Mouse (Mus musculus): Measurements from ENCODE around the gene Rbm34. TPM values are rescaled to one million over a fixed set of nuclear protein-coding genes. Genes with fewer than 3 reads are reported as not detected.
"Not testable (repeated sequence)": the region's sequence is repeated elsewhere in the genome, so short reads cannot be mapped to it uniquely, and the experiment has no call there.

Rbm34 gene
- total RNA-seq, 2 experiments from 2014 or later, result 17.4 to 19.5 TPM

DNA sequence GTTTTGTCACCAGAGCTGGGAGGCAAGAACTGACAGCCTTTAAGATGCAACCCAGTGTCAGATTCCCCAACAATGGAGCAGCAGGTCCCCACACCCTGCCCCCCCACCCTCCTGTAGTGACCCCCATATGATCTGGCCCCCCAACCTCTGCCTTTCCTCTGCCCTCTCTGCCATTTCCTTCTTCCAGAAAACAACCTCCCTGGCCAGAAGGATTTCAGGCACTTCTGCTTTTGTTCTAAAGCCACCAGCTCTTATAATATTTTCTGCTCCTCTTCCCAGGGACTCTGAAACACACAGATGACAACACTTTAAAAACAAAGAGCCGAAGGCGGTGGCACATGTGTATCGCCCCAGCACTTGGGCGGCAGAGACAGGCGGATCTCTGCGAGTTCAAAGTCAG lies 50.5 kb downstream of the Rbm34 start:
- DNase-seq (ENCODE audit: low spot score in 2 of 2), result no peak

DNA sequence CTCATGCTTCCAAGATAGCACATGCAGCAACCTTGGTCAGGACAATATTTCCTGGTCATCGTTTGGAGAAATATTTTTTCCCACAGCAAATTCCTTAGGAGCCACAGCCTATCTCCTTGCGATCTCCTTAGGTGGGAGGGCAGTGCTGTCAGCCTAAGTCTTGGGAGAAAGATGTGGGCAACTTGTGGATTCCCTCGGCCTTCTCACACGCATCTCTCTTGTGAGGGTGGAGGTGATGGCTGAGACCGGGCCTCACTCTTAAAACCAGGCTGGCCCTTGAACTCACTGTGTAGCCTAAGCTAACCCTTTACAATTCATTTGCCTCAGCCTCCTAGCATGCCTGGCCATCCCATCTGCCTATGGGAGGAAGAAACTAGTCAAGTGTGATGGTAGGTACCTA lies 51.2 kb downstream of the Rbm34 start:
- no peak for DNase-seq (ENCODE audit: low spot score in 2 of 2)

DNA sequence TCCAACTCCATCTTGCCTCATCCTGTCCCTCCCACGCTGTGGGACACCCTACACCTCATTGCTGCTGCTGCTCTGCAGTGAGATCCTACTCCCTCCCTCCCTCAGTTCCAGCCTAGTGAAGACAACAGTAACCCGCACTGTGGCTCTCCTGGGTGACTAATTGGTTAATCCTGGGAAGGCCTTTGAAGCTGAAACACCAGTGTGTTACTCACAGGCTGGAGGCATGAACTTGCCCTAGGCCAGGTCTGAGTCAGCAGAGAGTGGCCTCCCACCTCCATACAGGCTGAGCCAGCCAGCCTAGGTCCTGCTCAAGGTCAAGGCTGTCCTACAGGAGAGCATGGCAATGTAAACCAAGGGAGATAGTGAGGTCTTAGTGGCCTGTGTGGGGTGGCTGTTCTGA lies 51.6 kb downstream of the Rbm34 start:
- DNase-seq (ENCODE audit: low spot score in 2 of 2), result no peak

DNA sequence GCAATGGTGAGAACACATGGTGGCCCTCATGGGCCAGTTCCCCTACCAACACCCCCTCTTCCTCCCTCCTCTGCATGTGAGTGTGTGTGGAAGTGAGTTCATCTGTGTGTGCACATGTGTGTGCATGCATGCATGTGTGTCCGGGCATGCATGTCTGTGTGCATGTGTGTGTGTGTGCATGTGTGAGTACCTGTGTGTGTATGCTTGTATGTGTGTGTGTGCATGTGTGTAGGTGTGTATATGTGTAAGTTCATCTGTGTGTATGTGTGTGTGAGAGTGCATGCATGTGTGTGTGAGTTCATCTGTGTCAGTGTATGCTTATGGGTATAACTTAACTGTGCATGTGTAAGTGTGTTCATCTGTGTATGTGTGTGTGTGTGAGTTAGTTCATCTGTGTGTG lies 52.5 kb downstream of the Rbm34 start:
- no peak for DNase-seq (ENCODE audit: low spot score in 2 of 2)

DNA sequence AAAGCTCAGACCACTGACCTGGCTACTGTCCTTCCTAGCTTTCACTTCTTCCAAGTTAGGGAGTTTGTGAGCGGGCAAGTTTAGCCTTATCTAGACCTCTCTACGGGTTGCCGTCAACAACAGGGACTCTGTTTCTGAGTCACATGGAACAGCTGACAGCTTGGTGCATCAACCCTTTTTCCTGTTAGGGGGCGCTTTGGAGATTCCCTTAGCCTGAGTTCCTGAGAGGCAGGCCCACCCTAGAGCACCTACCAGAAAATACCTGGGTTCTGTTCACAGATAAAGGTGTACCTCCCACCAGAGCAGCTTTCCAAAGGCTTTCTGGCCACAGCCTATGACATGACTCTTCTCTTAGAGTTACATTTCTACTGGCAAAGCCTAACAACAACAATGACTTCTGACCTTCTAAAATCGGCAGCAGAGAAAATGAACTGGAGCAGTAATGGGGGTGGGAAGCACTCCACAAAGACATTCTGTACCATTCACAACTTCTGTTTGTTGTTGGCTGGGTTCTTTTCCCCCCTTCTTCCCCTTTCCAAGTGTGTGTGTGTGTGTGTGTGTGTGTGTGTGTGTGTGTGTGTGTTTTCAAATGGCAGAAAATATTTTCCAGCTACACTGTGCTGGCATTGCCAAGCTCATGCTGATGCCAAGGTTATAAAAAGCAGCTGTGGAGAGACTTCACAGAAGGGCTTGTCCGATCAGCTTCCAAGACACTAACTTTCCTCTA lies 53.5 kb downstream of the Rbm34 start:
- no peak for DNase-seq (ENCODE audit: low spot score in 2 of 2)

DNA sequence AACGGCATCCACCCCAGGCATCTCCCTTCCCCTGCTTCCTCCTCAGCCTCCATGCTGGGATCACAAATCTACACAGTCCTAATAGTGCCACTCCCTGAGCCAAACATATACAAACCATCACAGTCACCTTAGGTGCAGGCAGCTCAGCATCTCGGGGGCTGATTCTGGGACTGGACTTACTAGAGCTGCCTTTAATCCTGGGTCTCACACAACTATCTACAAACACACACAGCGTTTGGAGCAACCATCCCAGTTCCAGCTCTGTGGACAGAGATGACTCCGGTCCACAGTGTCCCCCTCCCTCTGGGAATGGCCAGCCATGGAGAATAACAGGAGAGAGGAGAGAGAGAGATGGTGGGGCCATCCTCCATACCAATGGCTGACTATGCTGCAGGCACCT lies 54.3 kb downstream of the Rbm34 start:
- DNase-seq (ENCODE audit: low spot score in 2 of 2), result no peak

DNA sequence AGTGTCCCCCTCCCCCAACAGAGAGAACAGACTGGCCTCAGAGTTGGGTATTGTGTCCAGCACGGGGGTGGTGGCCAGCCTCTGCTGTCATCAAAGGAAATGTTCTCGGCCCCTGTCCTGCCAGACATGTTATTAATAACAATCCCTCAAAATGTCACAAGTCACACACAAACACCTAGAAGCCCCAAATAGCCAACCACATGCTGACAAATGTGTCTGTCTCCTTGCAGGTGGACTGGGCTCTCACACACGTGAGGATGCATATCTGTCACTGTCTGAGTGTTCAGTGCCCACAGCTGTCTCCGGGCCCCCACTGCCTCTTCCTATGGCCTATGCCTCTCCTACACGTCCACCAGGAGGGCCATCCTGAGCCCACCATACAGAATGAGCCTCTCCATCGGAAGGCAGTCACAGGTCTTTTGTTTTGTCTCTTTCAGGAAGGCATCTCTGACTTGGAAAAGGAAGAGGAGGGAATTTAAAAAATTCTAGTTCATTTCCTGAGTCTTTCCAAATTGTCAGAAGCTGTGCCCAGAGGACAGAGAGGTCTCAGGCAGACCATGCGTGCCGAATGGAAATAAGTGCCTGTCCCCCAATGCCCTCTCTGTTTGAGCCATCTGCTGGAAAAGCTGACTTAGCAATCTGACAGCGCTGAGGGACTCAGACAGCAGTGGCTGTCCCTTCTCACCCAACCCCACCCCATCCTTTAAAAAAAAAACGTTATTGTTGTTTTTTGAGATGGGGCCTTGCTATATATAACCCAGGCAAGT lies 56.1 kb downstream of the Rbm34 start:
- no peak for DNase-seq (ENCODE audit: low spot score in 2 of 2)

DNA sequence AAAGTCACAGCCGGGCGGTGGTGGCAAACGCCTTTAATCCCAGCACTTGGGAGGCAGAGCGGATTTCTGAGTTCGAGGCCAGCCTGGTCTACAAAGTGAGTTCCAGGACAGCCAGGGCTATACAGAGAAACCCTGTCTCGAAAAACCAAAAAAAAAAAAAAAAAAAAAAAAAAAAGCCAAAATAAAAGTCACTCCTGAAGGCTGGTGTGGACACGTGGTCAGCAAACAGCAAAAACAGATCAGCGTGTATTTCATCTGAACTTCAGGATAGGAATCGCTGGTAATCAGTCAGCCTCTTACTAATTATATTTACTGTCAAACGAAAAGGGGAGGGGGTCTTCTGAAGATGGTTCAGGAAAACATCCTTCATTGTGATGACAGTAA lies 56.8 kb downstream of the Rbm34 start:
- not testable (repeated sequence) for DNase-seq (ENCODE audit: low spot score in 2 of 2)

DNA sequence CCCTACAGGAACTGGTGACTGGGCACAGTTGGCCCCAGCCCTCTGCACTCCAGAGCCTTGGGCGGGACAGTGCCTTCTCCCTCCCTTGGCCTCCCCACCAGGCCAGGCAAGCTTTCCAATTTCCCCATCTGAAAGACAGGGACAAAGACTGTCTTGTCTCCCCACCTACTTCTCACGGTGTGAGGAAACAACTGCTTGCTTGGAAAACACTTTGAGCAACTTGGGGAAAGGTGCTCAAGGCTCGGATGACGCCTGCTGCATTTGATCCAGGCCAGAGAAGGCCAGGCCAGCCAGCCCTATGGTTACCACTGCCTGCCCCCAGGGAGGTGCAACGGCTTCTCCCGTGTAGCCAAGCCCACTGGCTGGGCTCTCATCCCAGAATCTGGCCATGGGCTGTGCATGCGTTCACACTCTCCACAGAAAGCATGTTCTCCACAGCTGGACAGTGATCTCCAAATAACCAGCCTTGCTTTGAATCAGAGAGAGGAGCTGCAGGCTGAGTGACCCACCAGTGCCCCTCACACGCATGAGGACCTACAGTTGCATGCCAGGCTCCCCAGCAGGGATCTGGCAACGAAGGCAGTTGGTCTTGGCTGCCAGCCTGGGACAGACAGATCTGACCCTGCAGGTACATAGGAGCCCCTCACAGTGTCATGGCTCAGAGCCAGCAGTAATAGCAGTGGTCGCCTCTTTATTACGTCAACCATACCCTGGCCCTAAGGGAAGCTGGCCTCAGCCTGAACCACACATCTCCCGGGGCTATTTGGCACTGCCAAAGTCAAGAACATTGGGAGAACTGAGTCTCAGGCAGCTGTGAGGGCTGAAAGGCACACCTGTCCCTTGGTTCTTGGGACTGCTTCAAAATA lies 57.4 kb downstream of the Rbm34 start:
- DNase-seq (ENCODE audit: low spot score in 2 of 2), result peak in 1 of 2 experiments; percentile 50

DNA sequence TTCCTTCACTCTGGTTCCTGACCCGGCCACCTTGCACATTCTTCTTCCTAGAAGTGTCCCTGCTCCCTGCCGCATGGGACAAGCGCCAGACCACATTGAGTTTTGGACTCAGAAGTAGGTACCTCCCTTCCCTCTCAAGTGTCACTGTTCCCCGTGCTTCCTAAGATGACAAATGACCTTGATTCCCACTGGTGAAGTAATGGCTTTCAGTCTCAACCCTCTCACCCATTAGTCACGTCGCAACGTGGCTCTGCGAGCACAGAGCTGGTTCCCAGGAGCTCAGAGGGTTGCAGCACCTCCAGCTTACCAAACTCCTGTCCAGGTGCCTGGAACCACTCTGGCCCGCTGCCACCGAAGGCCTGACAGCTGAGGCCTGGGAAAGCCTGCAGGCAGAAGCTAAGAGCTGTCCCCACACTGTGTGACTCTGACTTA lies 61.5 kb downstream of the Rbm34 start:
- no peak for DNase-seq (ENCODE audit: low spot score in 2 of 2)

DNA sequence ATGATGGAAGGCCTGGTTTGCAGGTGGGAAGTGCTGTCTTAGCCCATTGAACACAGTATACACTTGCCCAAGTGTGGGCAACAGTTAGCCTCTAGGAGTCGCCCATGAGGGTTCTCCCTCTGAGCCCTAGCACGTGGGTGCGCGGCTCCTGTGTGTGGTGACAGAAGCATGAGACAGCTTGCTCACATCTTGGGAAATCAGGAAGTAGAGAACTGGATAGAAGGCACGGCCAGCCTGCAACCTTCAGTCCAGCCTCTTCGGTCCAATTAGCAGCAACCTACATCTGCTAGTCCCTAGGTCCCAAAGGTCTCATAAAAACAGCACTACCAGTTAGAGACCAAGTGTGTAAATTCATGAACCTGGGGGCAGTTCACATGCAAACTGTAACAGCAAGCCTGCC lies 62.1 kb downstream of the Rbm34 start:
- DNase-seq (ENCODE audit: low spot score in 2 of 2), result no peak

DNA sequence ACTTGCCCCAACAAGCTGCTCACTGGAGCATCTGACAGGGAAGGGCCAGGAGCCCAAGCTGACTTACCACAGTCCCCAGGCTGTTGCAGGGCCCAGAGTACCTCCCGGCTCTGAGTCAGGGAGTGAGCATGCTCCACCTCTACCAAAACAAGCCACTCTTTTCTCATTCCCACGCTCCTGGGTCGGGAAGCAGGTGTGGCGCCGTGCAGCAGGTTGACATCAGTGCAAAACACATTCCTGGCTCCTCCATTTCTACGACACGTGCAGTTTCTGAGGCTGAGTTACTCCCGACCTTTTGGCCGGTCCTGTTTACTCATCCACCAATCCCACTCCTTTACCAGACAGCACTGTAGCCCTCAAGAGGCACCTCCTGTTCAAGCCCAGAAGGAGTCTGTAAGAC lies 62.9 kb downstream of the Rbm34 start:
- no peak for DNase-seq (ENCODE audit: low spot score in 2 of 2)

DNA sequence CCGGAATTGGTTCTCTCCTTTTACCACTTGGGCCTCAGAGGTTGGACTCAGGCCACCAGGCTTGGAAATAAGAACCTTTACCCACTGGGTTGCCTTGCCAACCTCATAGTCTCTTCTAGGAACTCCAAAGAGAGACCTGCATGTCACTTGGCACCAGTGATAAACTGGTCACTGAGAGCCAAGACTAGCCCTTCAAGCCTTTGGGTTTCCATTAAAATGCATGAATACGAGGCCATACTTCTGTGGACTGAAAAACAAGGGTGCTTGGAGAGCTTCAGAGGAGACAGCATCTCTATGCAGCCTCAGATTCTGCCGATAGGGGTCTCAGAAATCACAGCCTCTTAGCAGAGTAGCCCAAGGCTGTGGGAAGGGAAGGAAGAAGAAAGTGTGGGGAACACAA lies 63.5 kb downstream of the Rbm34 start:
- peak; percentile 47 to 61 for DNase-seq (ENCODE audit: low spot score in 2 of 2)

DNA sequence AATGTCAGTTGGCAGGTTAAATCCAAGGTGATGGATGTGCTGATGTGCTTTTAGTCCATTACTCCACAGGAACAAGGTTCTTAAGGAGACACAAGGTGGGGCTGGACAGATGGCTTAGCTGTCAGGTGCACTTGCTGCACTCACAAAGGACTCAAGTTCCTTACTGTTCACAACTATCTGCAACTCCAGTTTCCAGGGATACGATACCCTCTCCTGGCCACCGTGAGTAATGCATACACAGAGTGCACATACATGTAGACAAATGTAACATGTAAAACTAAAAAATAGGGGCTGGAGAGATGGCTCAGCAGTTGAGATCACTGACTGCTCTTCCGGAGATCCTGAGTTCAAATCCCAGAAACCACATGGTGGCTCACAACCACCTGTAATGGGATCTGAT lies 65.5 kb downstream of the Rbm34 start:
- DNase-seq (ENCODE audit: low spot score in 2 of 2), result no peak

DNA sequence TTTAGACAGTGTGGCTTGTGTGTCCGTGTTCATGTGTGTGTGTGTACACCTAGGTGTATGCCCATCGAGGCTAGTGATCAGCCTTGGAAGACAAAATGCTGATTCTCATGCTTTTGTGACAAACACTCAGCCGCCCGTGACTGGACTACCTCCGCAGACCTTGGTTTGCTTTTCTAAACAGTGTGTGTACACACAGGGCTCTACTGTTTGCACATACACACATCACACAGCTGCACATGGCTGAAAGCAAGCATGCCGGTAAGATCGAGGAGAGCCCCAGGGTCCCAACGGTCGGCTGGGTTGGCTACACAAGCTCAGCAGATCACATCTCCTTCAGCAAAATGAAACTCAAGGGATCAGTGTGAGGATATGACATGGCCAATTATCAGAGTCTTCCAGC lies 66.9 kb downstream of the Rbm34 start:
- no peak for DNase-seq (ENCODE audit: low spot score in 2 of 2)

DNA sequence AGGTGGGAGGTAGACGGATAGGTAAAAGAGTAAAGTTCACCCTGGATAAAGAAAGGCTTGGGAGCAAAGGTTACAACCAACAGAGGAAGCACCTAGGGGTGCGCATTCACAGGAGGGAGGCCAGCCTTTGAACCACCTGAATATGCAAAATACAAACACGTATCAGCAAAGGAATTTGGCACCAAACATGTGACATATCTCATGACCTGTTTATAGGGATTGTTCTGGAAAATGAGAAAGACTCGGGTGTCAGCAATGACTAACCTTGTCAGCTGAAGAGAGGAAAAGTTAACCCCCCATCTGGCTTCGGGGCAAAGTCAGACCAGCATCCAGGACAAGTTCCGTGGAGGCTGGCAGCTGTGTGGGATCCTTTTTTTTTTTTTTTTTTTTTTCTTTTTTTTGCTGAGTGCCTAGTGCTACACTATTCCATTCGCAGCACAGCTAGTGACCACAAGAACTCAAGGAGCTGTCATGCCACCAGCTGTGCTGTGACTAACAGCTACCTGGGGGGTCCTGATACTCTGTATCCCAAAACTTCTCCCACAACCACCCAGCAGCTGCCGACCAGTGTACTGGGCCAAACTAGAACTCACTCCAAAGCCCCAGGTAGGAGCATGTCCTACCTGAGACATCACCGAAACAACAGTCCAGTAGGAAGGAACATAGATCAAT lies 67.5 kb downstream of the Rbm34 start:
- no peak for DNase-seq (ENCODE audit: low spot score in 2 of 2)

DNA sequence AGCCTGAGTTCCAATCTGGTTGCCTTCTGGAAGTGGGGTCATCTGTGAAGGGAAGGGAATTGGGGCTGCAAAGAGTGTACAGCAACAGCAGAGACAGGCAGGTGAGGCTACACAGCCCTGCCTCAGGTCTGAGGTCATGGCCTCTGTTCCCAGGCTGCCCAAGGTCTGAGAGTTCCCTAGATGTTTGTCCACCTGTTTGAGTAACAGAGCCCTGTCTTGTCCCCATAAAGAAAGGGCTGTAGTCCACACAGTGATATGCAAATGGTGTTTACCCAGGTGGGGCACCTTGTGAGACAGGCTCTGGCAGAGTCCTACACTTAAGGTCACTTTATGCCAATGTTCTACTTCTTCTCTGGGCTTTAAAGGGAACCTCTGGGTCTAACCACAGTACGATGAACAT lies 69.3 kb downstream of the Rbm34 start:
- no peak for DNase-seq (ENCODE audit: low spot score in 2 of 2)

DNA sequence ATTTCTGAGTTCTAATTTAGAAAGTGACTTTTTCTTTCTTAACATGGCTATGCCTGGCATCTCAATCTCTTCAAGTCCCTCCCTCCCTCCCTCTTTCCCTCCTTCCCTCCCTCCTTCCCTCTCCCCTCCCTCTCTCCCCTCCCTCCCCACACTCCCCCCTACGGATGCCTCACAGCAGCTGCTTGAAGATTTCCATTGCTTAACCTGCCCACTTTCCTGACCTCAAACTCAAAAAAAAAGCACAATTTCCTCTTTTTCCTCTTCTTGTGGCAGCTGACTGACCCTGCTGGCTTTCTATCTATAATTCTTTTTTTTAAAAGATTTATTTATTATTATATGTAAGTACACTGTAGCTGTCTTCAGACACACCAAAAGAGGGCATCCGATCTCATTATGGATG lies 69.8 kb downstream of the Rbm34 start:
- no peak for DNase-seq (ENCODE audit: low spot score in 2 of 2)
